Mouse (Mus musculus): ENCODE data around the gene Olfr1231.

Olfr1231 gene

GRCm38 (mm10) chr2:89306974-89307373 is at the start of gene Olfr1231:
TSS of gene Olfr1231 (minus strand) at chr2:89307074.
- no peak for DNase-seq (ENCODE audit: low read depth, low spot score)

DNA sequence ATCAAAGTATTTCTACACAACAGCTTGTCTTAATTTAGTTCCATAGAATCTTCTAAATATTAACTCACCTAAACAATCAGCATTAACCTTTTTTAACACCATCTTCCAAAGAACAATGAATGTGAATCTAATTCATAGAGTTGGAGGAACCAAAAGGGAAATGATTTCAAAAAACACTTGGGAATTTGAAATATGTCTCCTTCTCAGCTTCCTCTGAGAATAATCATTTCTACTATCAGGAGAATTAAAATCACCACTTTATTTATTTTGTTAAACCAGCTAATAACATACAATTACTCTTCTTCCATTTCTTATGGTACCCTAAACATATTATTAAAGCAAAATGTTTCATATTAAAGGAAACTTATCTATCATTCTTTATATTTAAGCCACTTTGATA is 35.4 kb upstream of the Olfr1231 start, which contains the start of gene Olfr1233:
Gene Olfr1233, minus strand, starts transcription at position 101 of the 400 bp plus-strand sequence.
- no peak for DNase-seq (ENCODE audit: low read depth, low spot score)

DNA sequence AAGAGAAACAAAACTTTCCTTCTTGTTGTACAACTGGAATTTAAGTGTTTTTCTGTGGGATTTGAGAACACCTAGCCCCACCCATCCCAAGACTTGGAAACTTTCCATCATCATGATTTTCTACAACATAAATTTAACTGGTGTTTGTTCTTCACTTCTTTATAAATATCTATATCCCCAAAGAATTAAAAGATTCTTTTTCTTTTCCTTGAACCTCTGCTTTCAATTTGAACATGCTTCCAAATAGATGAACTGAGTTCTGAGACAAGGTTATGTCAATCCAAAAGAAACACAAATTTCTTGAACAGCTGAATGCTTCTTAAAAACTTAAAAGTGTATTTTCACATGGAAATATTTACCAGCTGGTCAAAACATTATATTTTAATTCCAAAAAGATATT is 22.7 kb upstream of the Olfr1231 start, which contains the start of gene Olfr1232:
Gene Olfr1232, minus strand, starts transcription at position 101 of the 400 bp plus-strand sequence.
- DNase-seq (ENCODE audit: low read depth, low spot score): no peak

GRCm38 (mm10) chr2:89297168-89297567 is 9.7 kb downstream of the Olfr1231 start, which contains the start of gene Olfr1230:
TSS of gene Olfr1230 (minus strand) at chr2:89297268.
- no peak for DNase-seq (ENCODE audit: low read depth, low spot score)

- DNase-seq (ENCODE audit: low read depth, low spot score): no peak
Observed at GRCm38 (mm10) chr2:89287914-89288313, 19.0 kb downstream of the Olfr1231 start, which contains the start of gene Olfr1229. TSS of gene Olfr1229 (minus strand) at chr2:89288014.

- DNase-seq (ENCODE audit: low read depth, low spot score): no peak
Observed at GRCm38 (mm10) chr2:89253962-89254361, 52.9 kb downstream of the Olfr1231 start, which contains the start of gene Olfr1228. TSS of gene Olfr1228 (minus strand) at chr2:89254062.

Measured in CD4-positive, CD25-positive, alpha-beta regulatory T cell, adult 2 months (primary cell).